Mouse (Mus musculus) CH12.LX (cell line): ENCODE measurements around the gene Zfhx3.

ENCODE experiments used
- EP300 ChIP-seq: IDR thresholded peaks from 2 replicates; pipeline ENCODE4 v1.6.1; 2011; ENCODE audit warnings: low read length, improper control_type of control experiment
- MAFK ChIP-seq: IDR thresholded peaks from 2 replicates; pipeline ENCODE4 v1.6.1; 2011; ENCODE audit warnings: low read length, improper control_type of control experiment; ENCODE audit not compliant: insufficient replicate concordance
- MAX ChIP-seq: IDR thresholded peaks from 2 replicates; pipeline ENCODE4 v1.6.1; 2011; ENCODE audit warnings: low read length, improper control_type of control experiment
- ZKSCAN1 ChIP-seq: IDR thresholded peaks from 2 replicates; pipeline ENCODE4 v1.6.1; 2012; ENCODE audit warnings: low read depth, inconsistent platforms, low read length, improper control_type of control experiment, borderline replicate concordance
- ZNF384 ChIP-seq: IDR thresholded peaks from 2 replicates; pipeline ENCODE4 v1.6.1; 2012; ENCODE audit warnings: low read depth, low read length, improper control_type of control experiment, inconsistent platforms

DNA sequence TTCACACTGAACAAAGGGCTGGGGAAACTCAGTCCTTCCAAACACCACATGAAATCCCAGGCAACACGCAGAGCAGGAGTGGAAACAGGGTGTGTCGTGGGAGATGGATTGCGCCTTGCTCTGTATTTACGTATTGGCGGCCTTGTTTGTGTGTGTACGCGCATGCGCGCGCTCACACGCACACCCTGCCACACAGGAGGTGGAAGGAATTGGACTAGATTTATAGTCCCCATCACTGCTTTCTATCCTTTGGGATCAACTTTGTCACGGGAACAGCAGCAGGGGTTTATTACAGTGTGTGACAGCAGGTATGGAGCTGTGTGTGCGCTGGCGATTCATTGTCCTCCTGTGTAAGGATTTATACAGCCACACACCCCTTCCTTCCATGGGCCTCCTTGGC is 228.4 kb downstream of the Zfhx3 start:
- no peak for TF ChIP-seq MAFK
- no peak for TF ChIP-seq ZKSCAN1
- no peak for TF ChIP-seq MAX
- no peak for TF ChIP-seq EP300
- no peak for TF ChIP-seq ZNF384
